Mouse (Mus musculus) cerebellum, adult 9-11 months (tissue): ENCODE results near the gene Dap.

Source experiments
- DNase-seq: peaks from one replicate; pipeline ENCODE4 v3.0.0; 2022

Gene Dap

GRCm38 (mm10) chr15:31265845-31266244 lies 41.7 kb downstream of the Dap start:
- no peak for DNase-seq

GRCm38 (mm10) chr15:31268148-31268547 lies 44.0 kb downstream of the Dap start:
- no peak for DNase-seq

GRCm38 (mm10) chr15:31269558-31269957 lies 45.4 kb downstream of the Dap start:
- no peak for DNase-seq

GRCm38 (mm10) chr15:31272695-31273094 lies 48.6 kb downstream of the Dap start:
- peak; percentile 21 for DNase-seq

- no peak for DNase-seq
Measured at GRCm38 (mm10) chr15:31273509-31273908, 49.4 kb downstream of the Dap start.

- DNase-seq = no peak
Measured at GRCm38 (mm10) chr15:31278090-31278489, 54.0 kb downstream of the Dap start.

GRCm38 (mm10) chr15:31279120-31279519 lies 55.0 kb downstream of the Dap start:
- no peak for DNase-seq

- no peak for DNase-seq
Measured at GRCm38 (mm10) chr15:31279577-31280004, 55.5 kb downstream of the Dap start.

- no peak for DNase-seq
Measured at GRCm38 (mm10) chr15:31280059-31280458, 55.9 kb downstream of the Dap start.

GRCm38 (mm10) chr15:31280683-31281082 lies 56.6 kb downstream of the Dap start:
- DNase-seq = no peak

GRCm38 (mm10) chr15:31281830-31282229 lies 57.7 kb downstream of the Dap start:
- no peak for DNase-seq

GRCm38 (mm10) chr15:31282353-31282752 lies 58.2 kb downstream of the Dap start:
- DNase-seq = no peak

GRCm38 (mm10) chr15:31284142-31284541 lies 60.0 kb downstream of the Dap start:
- no peak for DNase-seq

- peak; percentile 25 for DNase-seq
Measured at GRCm38 (mm10) chr15:31284922-31285631, 61.0 kb downstream of the Dap start.

GRCm38 (mm10) chr15:31285695-31286094 lies 61.6 kb downstream of the Dap start:
- DNase-seq = no peak

- DNase-seq = no peak
Measured at GRCm38 (mm10) chr15:31292627-31293026, 68.5 kb downstream of the Dap start.

GRCm38 (mm10) chr15:31294311-31294710 lies 70.2 kb downstream of the Dap start:
- no peak for DNase-seq

- DNase-seq = no peak
Measured at GRCm38 (mm10) chr15:31296882-31297776, 73.0 kb downstream of the Dap start.

GRCm38 (mm10) chr15:31297777-31298137 lies 73.6 kb downstream of the Dap start:
- DNase-seq = no peak

GRCm38 (mm10) chr15:31299258-31299917 lies 75.3 kb downstream of the Dap start:
- DNase-seq = no peak

- no peak for DNase-seq
Measured at GRCm38 (mm10) chr15:31302293-31302990, 78.3 kb downstream of the Dap start.

- no peak for DNase-seq
Measured at GRCm38 (mm10) chr15:31304302-31304701, 80.2 kb downstream of the Dap start.

GRCm38 (mm10) chr15:31305181-31305580 lies 81.1 kb downstream of the Dap start:
- DNase-seq = no peak
